Mouse (Mus musculus): ENCODE measurements around the gene Trappc2l. TPM values are rescaled to one million over a fixed set of nuclear protein-coding genes. Genes with fewer than 3 reads are reported as not detected.
"Not testable (repeated sequence)": the region's sequence is repeated elsewhere in the genome, so short reads cannot be mapped to it uniquely, and the experiment has no call there.

Trappc2l gene
- polyA plus RNA-seq, 1 experiment from 2014 or later, result 30.7 TPM

GRCm38 (mm10) chr8:122626896-122627295 lies 15.5 kb downstream of the Trappc2l start:
- Histone ChIP-seq H3K9me3 (ENCODE audit: low read length) (no peaks in the 10 kb centered on the region), H3K4me2 (ENCODE audit: low read depth, low read length) (no peak overlapping the region), H3K27me3 (ENCODE audit: insufficient read depth, low read length) (no peaks in the 10 kb centered on the region), H3K27ac (ENCODE audit: low read depth) (no peak overlapping the region), H3K36me3 (replicated peaks; ENCODE audit: insufficient read depth, low read length) (no peaks in the 10 kb centered on the region), H3K9ac (replicated peaks) (no peak overlapping the region), H3K4me3 (ENCODE audit: low read depth, low read length) (no peak overlapping the region), H3K4me1 (ENCODE audit: insufficient read depth) (no peaks in the 10 kb centered on the region)
- DNase-seq, result no peak
- no peak for TF ChIP-seq CTCF (IDR thresholded peaks at IDR 0.05; ENCODE audit: low read depth)
- 79% methylated on average over 2 of the region's 2 CpGs for whole genome bisulfite sequencing (ENCODE audit: insufficient replicate concordance)
- no peak for ATAC-seq

DNA sequence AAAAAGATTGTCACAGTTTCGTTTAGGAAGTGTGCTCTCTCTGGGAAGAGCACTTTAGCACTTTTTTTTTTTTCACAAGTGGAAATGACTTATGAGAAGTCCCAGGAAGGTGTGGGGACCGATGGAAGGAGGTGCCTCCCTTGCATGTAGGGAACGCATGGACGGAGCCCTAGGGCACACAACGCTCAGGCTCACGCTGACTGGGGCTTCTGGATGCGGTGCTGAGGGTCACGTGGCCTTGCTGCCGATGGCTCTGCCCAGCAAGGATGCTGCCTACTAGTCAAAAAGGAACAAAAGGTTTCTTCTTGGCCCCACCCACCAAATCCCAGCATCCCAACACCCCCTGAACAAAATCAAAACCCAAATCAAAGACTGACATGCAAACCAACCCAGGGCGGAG lies 17.9 kb downstream of the Trappc2l start:
- Histone ChIP-seq H3K27ac (ENCODE audit: low read depth) (no peak overlapping the region), H3K9me3 (ENCODE audit: low read length) (no peaks in the 10 kb centered on the region), H3K36me3 (replicated peaks; ENCODE audit: insufficient read depth, low read length) (peaks cover 9% of the 10 kb centered on the region; the same call in 1 of the 2 replicates), H3K9ac (replicated peaks) (no peak overlapping the region), H3K27me3 (ENCODE audit: insufficient read depth, low read length) (no peaks in the 10 kb centered on the region), H3K4me3 (ENCODE audit: low read depth, low read length) (no peak overlapping the region), H3K4me1 (ENCODE audit: insufficient read depth) (no peaks in the 10 kb centered on the region), H3K4me2 (ENCODE audit: low read depth, low read length) (no peak overlapping the region)
- no peak for ATAC-seq
- 73% methylated on average over 10 of the region's 10 CpGs for WGBS (ENCODE audit: insufficient replicate concordance)
- TF ChIP-seq CTCF (IDR thresholded peaks at IDR 0.05; ENCODE audit: low read depth) (no peak), EP300 (IDR thresholded peaks at IDR 0.05; ENCODE audit: low read depth) (no peak)
- DNase-seq, result no peak

DNA sequence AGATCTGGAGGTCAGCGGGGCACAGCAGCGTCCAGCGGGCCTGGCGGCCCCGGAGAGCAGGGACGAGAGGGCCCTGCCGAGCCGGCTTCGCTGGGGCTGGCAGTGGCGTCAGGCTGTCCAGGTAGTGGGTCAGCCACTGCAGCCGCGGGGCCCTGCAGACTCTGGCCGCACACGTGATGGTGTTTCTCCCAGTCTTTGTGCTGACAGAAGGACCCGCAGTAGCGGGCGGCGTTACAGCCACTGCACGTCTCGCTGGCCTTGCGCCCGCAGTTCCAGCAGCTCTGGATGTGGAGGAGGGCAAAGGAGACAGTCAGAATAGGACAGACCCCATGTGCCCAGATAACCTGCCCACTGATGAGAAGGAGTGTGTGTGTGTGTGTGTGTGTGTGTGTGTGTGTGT lies 19.3 kb downstream of the Trappc2l start:
- ATAC-seq (no peak), DNase-seq (no peak)
- TF ChIP-seq EP300 (IDR thresholded peaks at IDR 0.05; ENCODE audit: low read depth) (no peak), CTCF (IDR thresholded peaks at IDR 0.05; ENCODE audit: low read depth) (no peak)
- peaks cover 12% of the 10 kb centered on the region; the same call in 1 of the 2 replicates for H3K36me3 ChIP-seq (replicated peaks; ENCODE audit: insufficient read depth, low read length)
- no peak overlapping the region for H3K9ac ChIP-seq (replicated peaks)
- no peaks in the 10 kb centered on the region for H3K27me3 ChIP-seq (ENCODE audit: insufficient read depth, low read length)
- no peak overlapping the region for H3K27ac ChIP-seq (ENCODE audit: low read depth)
- H3K4me3 ChIP-seq (ENCODE audit: low read depth, low read length), result no peak overlapping the region
- H3K4me1 ChIP-seq (ENCODE audit: insufficient read depth), result peaks cover 2% of the 10 kb centered on the region; the same call in 1 of the 2 replicates
- WGBS (ENCODE audit: insufficient replicate concordance), result 78% methylated on average over 22 of the region's 22 CpGs
- H3K4me2 ChIP-seq (ENCODE audit: low read depth, low read length), result no peak overlapping the region
- H3K9me3 ChIP-seq (ENCODE audit: low read length), result no peaks in the 10 kb centered on the region

DNA sequence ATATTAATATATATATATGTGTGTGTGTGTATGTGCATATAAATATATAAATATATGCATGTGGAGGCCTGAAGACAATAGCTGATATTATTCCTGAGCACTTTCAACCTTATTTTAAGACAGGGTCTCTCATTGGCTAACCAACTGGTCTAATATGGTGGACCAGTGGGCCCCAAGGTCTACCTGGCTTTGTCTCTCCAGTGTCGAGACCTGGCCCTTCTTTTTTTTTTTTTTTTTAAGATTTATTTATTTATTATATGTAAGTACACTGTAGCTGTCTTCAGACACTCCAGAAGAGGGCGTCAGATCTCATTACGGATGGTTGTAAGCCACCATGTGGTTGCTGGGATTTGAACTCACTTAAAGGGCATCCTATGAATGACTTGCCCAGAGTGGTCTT lies 20.7 kb downstream of the Trappc2l start:
- H3K27me3 ChIP-seq (ENCODE audit: insufficient read depth, low read length); H3K9me3 ChIP-seq (ENCODE audit: low read length); H3K4me3 ChIP-seq (ENCODE audit: low read depth, low read length); DNase-seq; H3K9ac ChIP-seq (replicated peaks); H3K4me2 ChIP-seq (ENCODE audit: low read depth, low read length); H3K27ac ChIP-seq (ENCODE audit: low read depth); ATAC-seq: not testable (repeated sequence)
- 69% methylated on average over 3 of the region's 3 CpGs for WGBS (ENCODE audit: insufficient replicate concordance)
- peaks cover 12% of the 10 kb centered on the region for H3K4me1 ChIP-seq (ENCODE audit: insufficient read depth)
- H3K36me3 ChIP-seq (replicated peaks; ENCODE audit: insufficient read depth, low read length), result peaks cover 12% of the 10 kb centered on the region; the same call in 1 of the 2 replicates

DNA sequence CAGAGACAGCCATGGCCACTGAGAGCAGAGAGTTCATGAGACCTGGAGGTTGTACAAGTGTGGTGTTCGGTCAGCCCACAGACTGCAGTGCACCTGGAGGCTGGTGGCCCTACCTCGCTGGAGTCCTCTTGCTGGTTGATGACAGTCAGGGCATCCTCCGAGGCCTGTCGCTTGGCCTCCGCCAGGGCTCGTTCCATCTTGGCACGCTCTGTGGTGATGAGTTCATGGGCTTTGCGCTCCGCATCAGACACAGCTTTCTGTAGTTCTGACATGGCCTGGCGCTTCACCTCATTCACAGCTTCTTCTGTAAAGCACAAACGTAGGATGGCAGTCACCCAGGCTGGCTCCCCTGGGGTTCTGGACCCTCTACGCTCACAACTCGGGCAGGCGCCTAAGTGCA lies 21.8 kb downstream of the Trappc2l start:
- TF ChIP-seq CTCF (IDR thresholded peaks at IDR 0.05; ENCODE audit: low read depth), result no peak
- Histone ChIP-seq H3K4me2 (ENCODE audit: low read depth, low read length) (no peak overlapping the region), H3K9me3 (ENCODE audit: low read length) (no peaks in the 10 kb centered on the region), H3K9ac (replicated peaks) (no peak overlapping the region), H3K4me1 (ENCODE audit: insufficient read depth) (peaks cover 12% of the 10 kb centered on the region), H3K27ac (ENCODE audit: low read depth) (no peak overlapping the region), H3K4me3 (ENCODE audit: low read depth, low read length) (no peak overlapping the region), H3K36me3 (replicated peaks; ENCODE audit: insufficient read depth, low read length) (peaks cover 15% of the 10 kb centered on the region; the same call in 1 of the 2 replicates), H3K27me3 (ENCODE audit: insufficient read depth, low read length) (no peaks in the 10 kb centered on the region)
- no peak for DNase-seq
- 93% methylated on average over 14 of the region's 14 CpGs for WGBS (ENCODE audit: insufficient replicate concordance)
- ATAC-seq, result no peak

- TF ChIP-seq EP300 (IDR thresholded peaks at IDR 0.05; ENCODE audit: low read depth) (peak; percentile 80), CTCF (IDR thresholded peaks at IDR 0.05; ENCODE audit: low read depth) (no peak)
- H3K27me3 ChIP-seq (ENCODE audit: insufficient read depth, low read length), result no peaks in the 10 kb centered on the region
- peak; percentile 82 for ATAC-seq
- H3K4me1 ChIP-seq (ENCODE audit: insufficient read depth), result peaks cover 12% of the 10 kb centered on the region
- DNase-seq, result no peak
- H3K9me3 ChIP-seq (ENCODE audit: low read length), result no peaks in the 10 kb centered on the region
- H3K9ac ChIP-seq (replicated peaks), result no peak overlapping the region
- 57% methylated on average over 14 of the region's 14 CpGs for whole genome bisulfite sequencing (ENCODE audit: insufficient replicate concordance)
- H3K27ac ChIP-seq (ENCODE audit: low read depth), result peak overlapping the region; percentile 18; the same call in 1 of the 2 replicates
- H3K4me2 ChIP-seq (ENCODE audit: low read depth, low read length), result no peak overlapping the region
- H3K4me3 ChIP-seq (ENCODE audit: low read depth, low read length), result no peak overlapping the region
- peaks cover 15% of the 10 kb centered on the region for H3K36me3 ChIP-seq (replicated peaks; ENCODE audit: insufficient read depth, low read length)
Measured at GRCm38 (mm10) chr8:122635878-122636802, 24.7 kb downstream of the Trappc2l start.

Measured in liver, postnatal 0 days (tissue).